Mouse (Mus musculus): ENCODE results near the gene Olfr503. TPM values are rescaled to one million over a fixed set of nuclear protein-coding genes. Genes with fewer than 3 reads are reported as not detected.

The Olfr503 gene
- total RNA-seq (2023): not detected

GRCm38 (mm10) chr7:108544227-108544626 is at the start of gene Olfr503:
Gene Olfr503, plus strand, starts transcription at chr7:108544527.

GRCm38 (mm10) chr7:108524965-108525364 is 19.4 kb upstream of the Olfr503 start, which contains the start of gene Olfr502:
Gene Olfr502, minus strand, starts transcription at chr7:108525065.

GRCm38 (mm10) chr7:108565693-108566092 is 21.4 kb downstream of the Olfr503 start, which contains the start of gene Olfr504:
Gene Olfr504, minus strand, starts transcription at chr7:108565793.

Other genes starting within 250 kb of the Olfr503 start
- gene Olfr491, start 231.1 kb upstream of the Olfr503 start, total RNA-seq (2023): not detected
- not detected for gene Olfr492, start 220.9 kb upstream of the Olfr503 start, total RNA-seq (2023)
- not detected for gene Olfr493, start 197.5 kb upstream of the Olfr503 start, total RNA-seq (2023)
- not detected for gene Olfr494, start 179.2 kb upstream of the Olfr503 start, total RNA-seq (2023)
- not detected for gene Olfr495, start 151.4 kb upstream of the Olfr503 start, total RNA-seq (2023)
- gene Olfr497, start 124.1 kb upstream of the Olfr503 start, total RNA-seq (2023): not detected
- not detected for gene Olfr498, start 79.2 kb upstream of the Olfr503 start, total RNA-seq (2023)
- gene Olfr502, start 19.5 kb upstream of the Olfr503 start, total RNA-seq (2023): not detected
- not detected for gene Olfr504, start 21.3 kb downstream of the Olfr503 start, total RNA-seq (2023)
- not detected for gene Olfr506, start 66.3 kb downstream of the Olfr503 start, total RNA-seq (2023)
- gene Olfr507, start 77.3 kb downstream of the Olfr503 start, total RNA-seq (2023): not detected
- not detected for gene Olfr508, start 85.5 kb downstream of the Olfr503 start, total RNA-seq (2023)
- not detected for gene Olfr509, start 107.4 kb downstream of the Olfr503 start, total RNA-seq (2023)
- gene Olfr510, start 121.9 kb downstream of the Olfr503 start, total RNA-seq (2023): not detected
- gene Olfr512, start 168.8 kb downstream of the Olfr503 start, total RNA-seq (2023): not detected
- not detected for gene Olfr513, start 206.4 kb downstream of the Olfr503 start, total RNA-seq (2023)

Data from CD4-positive naive resting alpha-beta T cell, adult 76 days (primary cell).